Mouse (Mus musculus) megakaryocyte, embryonic 14.5 days (primary cell): ENCODE data around the gene Prrg2. TPM values are rescaled to one million over a fixed set of nuclear protein-coding genes. Genes with fewer than 3 reads are reported as not detected.

Source experiments
- H3K27me3 ChIP-seq: replicated peaks from 2 replicates; pipeline ENCODE3; 2012; ENCODE audit warnings: inconsistent platforms
- H3K36me3 ChIP-seq: replicated peaks from 2 replicates; pipeline ENCODE3; 2012; ENCODE audit warnings: low read length, inconsistent platforms, mixed read lengths
- H3K4me1 ChIP-seq: 2 replicates; pipeline ENCODE4 v1.6.1; 2012; ENCODE audit warnings: inconsistent platforms
- H3K4me3 ChIP-seq: replicated peaks from 2 replicates; pipeline ENCODE3; 2012; ENCODE audit warnings: moderate library complexity, mild to moderate bottlenecking, inconsistent platforms
- H3K9me3 ChIP-seq: 2 replicates; pipeline ENCODE4 v1.6.1; 2012; ENCODE audit warnings: inconsistent platforms
- FLI1 ChIP-seq: IDR thresholded peaks from 2 replicates; pipeline ENCODE4 v1.6.1; 2012; ENCODE audit warnings: low read length, inconsistent platforms, mixed read lengths
- GATA1 ChIP-seq: IDR thresholded peaks from 3 replicates; pipeline ENCODE4 v1.6.1; 2012; ENCODE audit warnings: mixed read lengths, low read length, inconsistent platforms, borderline replicate concordance
- polyA plus RNA-seq: library from polyadenylated mRNA; stranded (reverse); fragments of >175 nt; gene quantifications from 2 replicates; pipeline ENCODE4 v1.2.3, GENCODE M21; 2012; ENCODE audit warnings: low replicate concordance; ENCODE audit not compliant: insufficient read depth

Gene Prrg2
- polyA plus RNA-seq, 1 experiment = 91.5 TPM

DNA sequence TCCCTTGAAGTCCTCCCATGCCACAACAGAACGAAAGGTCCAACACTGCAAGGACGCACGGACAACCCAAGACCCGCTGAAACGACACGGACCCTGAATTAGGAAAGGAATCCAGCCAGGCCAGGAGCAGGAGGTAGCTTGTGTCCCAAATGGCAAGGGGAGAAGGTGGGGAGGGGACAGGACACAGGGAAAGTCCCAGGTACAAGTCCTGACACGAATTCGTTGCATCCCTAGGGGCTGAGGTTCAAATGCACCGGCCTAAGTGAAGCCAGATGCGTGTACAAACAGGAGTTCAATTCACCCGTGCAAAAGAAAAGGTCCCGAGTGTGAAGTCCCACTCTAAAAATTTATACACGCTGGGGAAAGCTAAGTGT, 10.9 kb downstream of the Prrg2 start:
- Histone ChIP-seq H3K4me1 (peaks cover 52% of the 10 kb centered on the region), H3K27me3 (no peaks in the 10 kb centered on the region), H3K36me3 (peaks cover 49% of the 10 kb centered on the region), H3K4me3 (peak overlapping the region; percentile 91), H3K9me3 (no peaks in the 10 kb centered on the region)
- TF ChIP-seq FLI1 = no peak
- no peak for TF ChIP-seq GATA1

- Histone ChIP-seq H3K36me3 (peaks cover 54% of the 10 kb centered on the region), H3K4me3 (peak overlapping the region; percentile 91), H3K27me3 (no peaks in the 10 kb centered on the region), H3K9me3 (no peaks in the 10 kb centered on the region), H3K4me1 (peaks cover 47% of the 10 kb centered on the region)
- no peak for TF ChIP-seq GATA1
- TF ChIP-seq FLI1 = no peak
Measured at GRCm38 (mm10) chr7:45050945-45051600, 11.4 kb downstream of the Prrg2 start.

GRCm38 (mm10) chr7:45048923-45049657, 13.4 kb downstream of the Prrg2 start:
- TF ChIP-seq FLI1 = no peak
- TF ChIP-seq GATA1 = no peak
- peaks cover 42% of the 10 kb centered on the region for H3K4me1 ChIP-seq
- H3K36me3 ChIP-seq = peaks cover 72% of the 10 kb centered on the region
- H3K9me3 ChIP-seq = no peaks in the 10 kb centered on the region
- no peak overlapping the region for H3K4me3 ChIP-seq
- H3K27me3 ChIP-seq = no peaks in the 10 kb centered on the region

DNA sequence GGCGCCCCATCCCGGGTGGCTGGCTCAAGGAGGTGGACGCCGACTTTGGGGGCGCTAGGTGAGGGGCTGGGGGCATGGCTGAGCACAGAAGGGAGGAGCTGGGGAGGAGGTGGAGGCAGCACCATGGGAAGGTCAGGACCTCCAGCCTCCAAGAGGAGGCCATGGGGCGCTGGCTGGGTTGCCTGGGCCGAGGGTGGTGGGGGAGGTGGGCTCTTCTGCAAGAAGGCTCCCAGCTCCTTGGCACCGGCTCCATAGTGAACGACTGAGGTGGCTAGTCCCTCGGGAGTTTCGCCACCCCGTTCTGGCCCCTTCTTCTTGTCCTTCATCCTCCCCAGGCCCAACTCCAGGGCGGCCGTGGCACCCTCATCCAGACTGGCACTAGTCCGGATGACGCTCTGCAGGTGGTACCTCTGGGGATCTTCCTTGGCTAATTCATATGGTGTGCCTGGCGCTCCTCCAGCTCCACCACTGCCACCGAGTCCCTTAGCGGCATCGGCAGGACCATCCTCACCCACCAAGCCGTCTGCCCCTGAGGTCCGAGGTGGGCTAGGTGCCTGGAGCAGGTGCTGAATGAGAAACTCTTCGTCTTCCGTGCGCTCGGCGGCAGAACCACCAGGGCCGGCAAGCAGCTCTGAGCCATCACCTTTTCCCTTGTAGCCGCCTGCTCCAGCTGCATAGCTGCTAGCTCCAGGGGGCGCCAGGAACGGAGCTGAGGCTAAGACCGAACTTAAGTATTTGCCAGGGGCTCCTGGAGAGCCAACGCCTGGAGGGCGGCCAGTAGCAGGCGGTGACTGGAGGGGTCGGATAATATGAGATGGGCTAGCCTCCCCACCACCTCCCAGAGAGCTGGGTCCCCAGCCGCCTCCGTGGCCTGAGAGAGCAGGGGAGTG, 14.2 kb downstream of the Prrg2 start:
- Histone ChIP-seq H3K36me3 (peaks cover 80% of the 10 kb centered on the region), H3K9me3 (no peaks in the 10 kb centered on the region), H3K27me3 (no peaks in the 10 kb centered on the region), H3K4me3 (no peak overlapping the region), H3K4me1 (peaks cover 36% of the 10 kb centered on the region)
- TF ChIP-seq GATA1 = no peak
- no peak for TF ChIP-seq FLI1

- no peaks in the 10 kb centered on the region for H3K27me3 ChIP-seq
- peaks cover 40% of the 10 kb centered on the region for H3K4me1 ChIP-seq
- H3K4me3 ChIP-seq = no peak overlapping the region
- no peak for TF ChIP-seq FLI1
- no peak for TF ChIP-seq GATA1
- H3K36me3 ChIP-seq = peaks cover 88% of the 10 kb centered on the region
- H3K9me3 ChIP-seq = no peaks in the 10 kb centered on the region
Measured at GRCm38 (mm10) chr7:45047491-45047890, 15.0 kb downstream of the Prrg2 start.

- H3K9me3 ChIP-seq = no peaks in the 10 kb centered on the region
- H3K27me3 ChIP-seq = no peaks in the 10 kb centered on the region
- peaks cover 36% of the 10 kb centered on the region for H3K4me1 ChIP-seq
- no peak overlapping the region for H3K4me3 ChIP-seq
- TF ChIP-seq FLI1 = no peak
- no peak for TF ChIP-seq GATA1
- peaks cover 94% of the 10 kb centered on the region for H3K36me3 ChIP-seq
Measured at GRCm38 (mm10) chr7:45046853-45047350, 15.6 kb downstream of the Prrg2 start.

DNA sequence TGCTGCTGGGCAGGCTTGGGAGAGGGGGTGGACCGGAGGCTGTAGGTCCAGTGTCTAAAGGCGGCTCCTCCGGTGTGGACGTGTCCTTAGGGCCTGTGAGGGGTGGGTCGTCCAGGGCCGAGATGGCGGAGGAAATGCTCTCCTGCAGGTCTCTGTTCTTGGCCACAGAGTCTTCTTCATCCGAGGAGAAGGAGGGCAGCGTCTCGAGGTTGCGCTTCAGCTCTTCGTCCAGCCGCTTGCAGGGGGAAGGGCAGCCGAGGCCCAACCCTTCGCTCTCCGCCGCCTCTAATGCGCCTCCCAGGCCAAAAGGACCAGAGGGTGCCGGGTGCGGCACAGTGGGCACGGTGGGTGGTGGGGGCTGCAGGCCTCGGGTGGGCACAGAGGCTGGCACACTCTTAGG, 16.7 kb downstream of the Prrg2 start:
- Histone ChIP-seq H3K9me3 (no peaks in the 10 kb centered on the region), H3K27me3 (no peaks in the 10 kb centered on the region), H3K4me1 (peaks cover 24% of the 10 kb centered on the region), H3K36me3 (peaks cover 98% of the 10 kb centered on the region), H3K4me3 (no peak overlapping the region)
- TF ChIP-seq GATA1 = no peak
- no peak for TF ChIP-seq FLI1

DNA sequence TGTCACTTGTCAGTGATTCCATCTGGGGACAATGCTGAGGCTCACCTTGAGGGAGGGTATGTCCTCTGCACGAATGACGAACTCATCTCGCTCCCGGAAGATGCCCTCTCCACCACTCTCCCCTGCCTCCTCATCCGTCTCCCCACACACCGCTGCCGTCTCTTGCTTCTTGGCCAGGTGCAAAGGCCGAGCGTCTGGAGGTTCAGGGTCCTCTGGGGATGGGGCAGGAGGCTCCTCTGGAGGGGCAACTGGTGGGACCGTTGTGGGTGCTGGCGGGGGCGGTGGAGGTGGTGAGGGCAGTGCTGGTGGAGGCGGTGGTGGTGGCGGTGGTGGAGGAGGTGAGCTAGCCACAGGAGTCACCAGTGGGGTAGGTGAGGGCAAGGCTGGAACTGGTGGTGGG, 19.2 kb downstream of the Prrg2 start:
- Histone ChIP-seq H3K27me3 (no peaks in the 10 kb centered on the region), H3K9me3 (no peaks in the 10 kb centered on the region), H3K36me3 (peaks cover 96% of the 10 kb centered on the region), H3K4me1 (peaks cover 10% of the 10 kb centered on the region), H3K4me3 (no peak overlapping the region)
- no peak for TF ChIP-seq FLI1
- TF ChIP-seq GATA1 = no peak

DNA sequence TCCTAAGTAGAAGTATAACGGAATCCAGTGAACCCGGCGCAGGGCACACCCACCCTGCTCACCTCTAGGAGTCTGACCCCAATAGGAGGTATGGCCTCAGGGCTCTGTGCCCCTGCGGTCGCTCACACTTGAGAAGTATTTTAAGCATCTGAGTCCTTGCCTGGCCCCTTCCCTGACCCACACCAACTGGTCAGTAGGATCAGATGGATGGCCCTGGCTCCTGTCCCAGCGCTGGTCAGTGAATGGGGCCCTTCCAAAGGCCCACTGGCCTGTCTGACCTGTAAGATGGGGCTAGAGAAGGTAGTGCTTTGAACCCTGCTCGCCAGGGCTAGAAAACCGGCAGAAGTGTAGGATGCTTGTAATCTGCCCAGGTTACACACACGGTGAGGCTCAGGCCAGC, 21.6 kb downstream of the Prrg2 start:
- H3K9me3 ChIP-seq = no peaks in the 10 kb centered on the region
- H3K27me3 ChIP-seq = no peaks in the 10 kb centered on the region
- H3K4me1 ChIP-seq = peaks cover 23% of the 10 kb centered on the region
- TF ChIP-seq FLI1 = no peak
- no peak for TF ChIP-seq GATA1
- peaks cover 96% of the 10 kb centered on the region for H3K36me3 ChIP-seq
- H3K4me3 ChIP-seq = no peak overlapping the region
